Mouse (Mus musculus) erythroblast, embryonic 14.5 days (primary cell): ENCODE measurements around the gene Magi1.

Source experiments
- GATA1 ChIP-seq: IDR thresholded peaks from 2 replicates; pipeline ENCODE4 v1.6.1; 2012; ENCODE audit warnings: low read length, inconsistent platforms, mixed read lengths
- TAL1 ChIP-seq: IDR thresholded peaks from 3 replicates; pipeline ENCODE4 v1.6.1; 2012; ENCODE audit warnings: low read length, inconsistent platforms, mixed read lengths

DNA sequence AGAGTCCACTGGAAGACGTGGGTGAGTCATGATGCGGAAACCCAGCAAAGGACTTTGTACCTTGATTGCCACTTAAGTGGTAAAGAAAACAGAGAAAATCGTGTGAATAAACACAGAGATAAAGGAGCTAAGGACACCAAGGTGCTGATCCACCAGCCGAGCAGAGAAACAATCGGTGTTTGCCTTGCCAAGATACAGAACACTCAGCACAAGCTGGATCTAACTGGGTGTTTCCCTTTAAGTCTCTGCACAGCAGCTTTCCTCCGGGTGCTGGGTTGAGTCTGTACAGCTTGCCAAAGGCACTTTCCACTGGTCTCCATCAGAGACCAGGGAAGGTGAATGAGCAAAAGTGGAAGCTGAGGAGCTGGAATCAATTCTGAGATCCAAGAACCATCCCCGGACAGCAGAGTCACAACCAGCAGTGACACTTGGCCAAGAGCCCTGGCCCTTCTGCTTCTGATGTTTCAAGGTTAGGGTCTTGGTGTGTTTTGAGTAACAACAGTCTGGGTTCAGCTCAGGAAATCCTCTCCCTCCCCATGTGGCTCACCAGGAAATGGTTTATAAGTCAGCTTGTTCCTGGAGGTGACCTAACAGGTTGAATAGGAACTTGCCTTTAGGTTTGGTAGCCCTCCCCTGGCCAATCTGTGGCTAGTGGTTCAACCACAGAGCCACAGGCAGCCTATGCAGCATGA, 96.9 kb downstream of the Magi1 start:
- TF ChIP-seq GATA1: no peak
- TF ChIP-seq TAL1: no peak
